Mouse (Mus musculus): ENCODE measurements around the gene Trp63.
"Not testable (repeated sequence)": the region's sequence is repeated elsewhere in the genome, so short reads cannot be mapped to it uniquely, and the experiment has no call there.

Trp63 gene

DNA sequence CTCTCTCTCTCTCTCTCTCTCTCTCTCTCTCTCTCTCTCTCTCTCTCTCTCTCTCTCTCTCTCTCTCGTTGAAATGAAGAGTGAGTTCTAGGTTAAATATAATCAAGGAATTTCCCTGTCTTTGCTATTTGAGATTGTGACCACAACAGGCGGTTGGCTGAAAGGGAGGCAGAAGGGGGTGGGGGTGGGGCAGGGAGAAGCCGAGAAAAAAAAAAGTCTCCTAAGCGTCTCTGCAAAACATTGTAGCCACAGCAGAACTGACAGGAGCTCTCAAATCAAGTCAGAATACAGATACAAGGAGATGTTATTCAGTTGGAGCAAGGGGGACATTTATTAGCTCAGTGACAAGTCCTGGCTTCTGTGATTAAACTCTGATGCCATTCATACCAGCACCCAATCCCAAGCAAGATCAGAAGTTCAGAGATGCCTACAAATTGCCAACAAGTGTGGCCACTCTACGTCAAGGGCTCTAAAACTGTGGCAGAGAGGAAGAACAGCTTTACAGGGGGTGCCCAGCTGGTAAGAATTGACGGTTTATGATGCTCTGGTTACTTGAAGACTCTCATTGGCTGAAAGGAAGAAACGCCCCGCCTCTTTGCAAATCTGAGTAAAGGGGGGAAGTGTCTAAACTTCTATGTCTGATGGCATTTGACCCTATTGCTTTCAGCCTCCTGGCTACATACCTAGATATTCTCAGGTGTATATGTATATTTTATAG, at the start of gene Trp63:
Trp63 (plus strand) TSS at position 233 of the 718 bp plus-strand sequence.
- no peak for DNase-seq

DNA sequence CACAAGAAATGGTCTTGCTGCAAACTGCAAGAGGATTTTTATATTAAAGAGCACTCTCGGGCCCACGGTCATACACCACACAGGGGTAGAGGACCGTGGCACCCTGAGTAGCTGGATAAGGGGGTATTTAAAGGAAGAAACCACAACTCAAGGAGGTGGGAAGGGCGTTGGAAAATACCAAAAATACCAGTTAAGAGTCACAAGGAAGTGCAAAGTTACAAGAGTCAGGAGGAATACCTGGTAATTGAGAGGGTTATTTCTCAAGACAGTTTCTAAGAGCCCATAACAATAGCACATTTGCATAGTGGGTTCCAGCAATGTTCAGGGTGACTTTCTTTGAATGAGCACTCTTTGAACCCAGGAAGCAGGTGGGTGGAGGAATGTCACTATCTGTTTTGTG, 38.8 kb upstream of the Trp63 start:
- not testable (repeated sequence) for DNase-seq

DNA sequence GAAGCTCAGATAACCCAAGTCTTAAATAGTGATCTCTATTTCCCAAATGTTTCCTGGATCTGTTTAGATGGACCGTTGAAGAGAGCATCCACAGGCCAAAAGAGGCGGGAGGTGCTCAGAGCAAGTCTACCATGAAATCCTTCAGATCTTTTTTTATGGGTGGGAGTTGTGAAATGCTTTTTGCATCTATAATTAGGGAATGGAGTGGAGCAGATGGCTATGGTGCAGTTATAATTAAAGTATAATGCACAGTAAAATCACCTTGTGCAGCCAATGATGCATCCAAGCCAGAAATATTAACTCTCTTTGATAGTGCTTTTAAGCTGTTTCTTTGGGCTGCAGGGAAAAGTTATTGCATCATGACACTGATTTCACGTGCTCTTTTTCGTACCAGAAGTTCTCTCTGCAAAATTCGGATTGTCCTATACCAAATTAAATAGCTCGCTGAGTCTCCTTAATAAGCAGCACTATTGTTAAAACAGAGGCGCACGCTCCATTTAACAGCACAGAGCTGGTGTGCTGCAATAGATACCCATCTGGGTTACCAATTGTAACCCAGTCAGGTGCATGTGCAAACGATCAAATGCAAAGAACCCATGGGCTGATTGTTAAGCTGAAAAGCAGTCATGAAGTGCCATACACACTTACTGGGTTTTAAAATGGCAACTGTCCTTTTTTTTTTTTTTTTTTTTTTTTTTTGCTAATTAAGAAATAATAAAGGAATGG, 22.9 kb upstream of the Trp63 start:
- no peak for DNase-seq

DNA sequence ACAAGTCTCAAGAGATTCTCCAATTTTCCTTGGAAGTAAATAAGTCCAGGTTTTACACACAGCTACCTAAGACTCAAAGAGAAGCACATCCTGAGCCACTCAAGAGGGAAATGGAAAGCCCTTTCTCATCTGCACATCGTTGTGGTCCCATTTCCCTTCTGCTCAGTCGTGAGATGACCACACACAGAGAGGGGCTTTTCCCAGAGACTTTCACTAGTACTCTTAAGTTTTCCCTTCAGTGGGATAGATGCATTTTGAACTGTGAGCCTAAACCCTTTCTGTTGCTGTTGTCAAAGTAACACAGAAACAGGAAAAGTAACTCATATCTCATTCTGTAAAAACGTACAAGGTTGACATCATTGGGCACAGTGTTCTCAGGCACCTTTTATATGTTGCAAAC, 20.4 kb upstream of the Trp63 start:
- no peak for DNase-seq

DNA sequence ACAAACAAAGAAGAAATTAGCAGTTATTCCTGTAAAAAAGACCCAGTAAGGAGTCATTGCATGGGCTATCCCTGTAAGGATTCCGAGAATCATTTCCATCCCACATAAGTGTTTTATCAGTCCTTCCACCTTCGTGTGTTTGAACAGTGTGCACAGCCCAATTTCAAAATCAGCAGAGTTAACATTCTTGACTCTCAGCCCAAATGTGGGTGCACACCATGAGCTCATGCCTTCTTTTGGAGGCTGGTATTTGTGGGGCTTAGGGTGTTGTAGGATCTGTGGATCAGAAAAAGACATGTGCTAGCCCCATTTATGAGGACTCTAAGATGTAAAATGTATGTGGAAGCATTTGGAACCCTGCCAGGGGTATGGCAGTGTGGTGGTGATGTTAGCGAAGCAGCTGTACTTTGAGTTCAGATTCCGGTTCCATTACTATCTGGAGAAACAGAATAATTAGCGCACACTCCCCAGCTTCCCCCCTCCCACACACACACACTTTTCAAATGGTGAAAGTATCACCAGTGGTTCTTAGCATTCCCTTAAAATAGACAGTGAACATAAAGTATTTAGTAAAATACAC, 9.6 kb upstream of the Trp63 start:
- DNase-seq = peak; percentile 14

DNA sequence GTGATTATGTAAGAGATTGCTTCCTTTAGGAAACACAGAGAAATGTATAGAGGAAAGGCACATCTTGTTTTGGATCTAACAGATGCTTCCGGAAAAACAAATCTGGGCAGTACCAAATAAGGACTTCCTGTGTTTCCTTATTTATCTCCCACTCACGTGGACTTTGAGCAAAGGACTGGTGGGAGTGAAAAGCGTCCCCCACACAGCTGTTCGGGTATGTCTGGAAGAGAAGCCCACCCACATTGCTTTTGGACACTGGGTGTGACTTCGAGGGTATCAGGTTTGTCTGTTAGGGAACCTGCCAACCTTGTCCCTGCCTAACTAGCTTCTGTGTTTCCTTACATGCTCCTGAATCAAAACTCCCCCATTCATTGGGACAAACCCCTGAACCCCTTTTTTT, 3.2 kb upstream of the Trp63 start:
- DNase-seq = no peak

DNA sequence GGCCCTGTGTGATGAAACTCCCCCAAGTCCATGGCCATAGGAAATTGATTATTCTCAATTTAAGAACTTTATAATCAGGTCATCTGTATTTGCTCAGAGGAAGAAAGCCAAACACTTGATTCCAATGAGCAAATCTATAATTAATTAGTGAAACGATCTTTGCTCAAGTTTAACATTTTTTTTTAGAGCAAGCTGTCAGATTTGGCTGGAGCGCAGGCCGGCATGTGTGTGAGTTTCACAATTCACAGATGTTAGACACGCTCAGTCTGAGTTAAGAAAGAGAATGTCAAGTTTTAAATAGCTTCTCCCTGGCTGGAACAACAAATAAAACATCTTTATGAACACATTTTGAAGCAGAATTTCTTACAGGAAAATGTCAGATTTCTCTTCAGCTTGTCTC, 1.0 kb upstream of the Trp63 start:
- DNase-seq = peak; percentile 14

DNA sequence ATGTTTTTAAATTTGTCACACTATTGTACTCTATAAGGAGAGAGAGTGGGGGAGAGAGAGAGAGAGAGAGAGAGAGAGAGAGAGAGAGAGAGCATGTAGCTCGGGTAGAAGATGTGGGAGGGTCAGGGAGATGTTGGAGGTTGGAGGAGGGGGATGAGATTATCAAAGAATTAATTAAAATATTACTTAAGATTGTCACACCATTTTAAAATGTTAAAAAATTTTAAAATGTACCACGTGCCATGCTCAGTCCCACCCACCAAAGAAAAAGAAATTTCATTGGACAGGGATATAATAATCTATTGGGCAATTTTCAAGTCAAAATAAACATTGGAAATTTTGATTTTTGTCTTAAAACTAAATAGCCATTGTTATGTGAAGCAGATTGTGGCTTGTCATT, 1.0 kb downstream of the Trp63 start:
- DNase-seq = no peak

DNA sequence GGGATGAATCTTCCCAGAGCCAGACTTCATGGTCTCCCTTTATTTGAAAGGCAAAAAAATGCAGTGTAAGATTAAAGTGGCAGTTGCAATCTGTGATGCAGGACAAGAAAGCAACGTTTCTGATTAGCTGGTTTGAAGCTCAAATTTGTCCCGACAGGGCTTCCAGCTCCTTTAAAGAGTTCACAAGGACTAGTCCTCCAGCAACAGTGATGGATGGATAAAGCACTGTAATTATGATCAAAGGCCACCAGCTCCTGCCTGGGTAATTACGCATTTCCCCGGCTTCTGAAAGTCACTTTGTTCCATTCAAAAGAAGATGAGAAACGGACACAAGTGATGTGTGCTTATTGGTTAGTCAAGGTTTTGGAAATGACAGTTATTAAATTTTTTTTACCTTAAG, 7.0 kb downstream of the Trp63 start:
- no peak for DNase-seq

DNA sequence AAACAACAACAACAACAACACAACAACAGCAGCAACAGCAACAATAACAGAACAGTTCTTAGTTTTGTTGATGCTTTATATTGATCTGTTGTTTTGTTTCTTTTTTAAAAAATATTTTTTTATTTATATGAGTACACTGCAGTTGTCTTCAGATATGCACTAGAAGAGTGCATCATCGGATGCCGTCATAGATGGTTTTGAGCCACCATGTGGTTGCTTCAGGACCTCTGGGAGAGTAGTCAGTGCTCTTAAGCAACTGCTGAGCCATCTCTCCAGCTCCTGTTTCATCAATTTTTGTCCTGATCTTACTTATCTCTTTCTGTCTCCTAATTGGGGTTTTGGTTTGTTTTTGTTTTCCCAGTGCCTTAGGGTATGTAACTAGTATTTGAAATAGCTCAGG, 17.7 kb downstream of the Trp63 start:
- DNase-seq = no peak

DNA sequence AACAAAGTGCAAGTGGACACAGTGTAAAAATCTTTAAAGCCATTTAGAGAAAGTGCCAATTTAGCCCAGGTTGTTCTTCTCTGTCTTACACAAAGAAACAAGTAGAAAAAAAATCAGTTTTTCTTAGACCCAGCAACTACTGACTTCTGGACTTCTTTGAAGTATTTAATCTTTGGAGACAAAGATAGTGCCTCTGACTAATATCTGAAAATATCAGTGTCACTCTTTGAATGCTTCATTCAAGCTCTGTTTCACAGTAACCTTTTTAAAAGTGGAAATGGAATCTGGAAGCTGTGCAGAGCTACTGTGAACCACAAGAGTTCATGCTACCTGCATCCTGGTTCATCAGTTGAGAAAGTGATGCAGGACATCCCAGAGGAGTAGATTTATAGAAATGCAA, 22.7 kb downstream of the Trp63 start:
- no peak for DNase-seq

DNA sequence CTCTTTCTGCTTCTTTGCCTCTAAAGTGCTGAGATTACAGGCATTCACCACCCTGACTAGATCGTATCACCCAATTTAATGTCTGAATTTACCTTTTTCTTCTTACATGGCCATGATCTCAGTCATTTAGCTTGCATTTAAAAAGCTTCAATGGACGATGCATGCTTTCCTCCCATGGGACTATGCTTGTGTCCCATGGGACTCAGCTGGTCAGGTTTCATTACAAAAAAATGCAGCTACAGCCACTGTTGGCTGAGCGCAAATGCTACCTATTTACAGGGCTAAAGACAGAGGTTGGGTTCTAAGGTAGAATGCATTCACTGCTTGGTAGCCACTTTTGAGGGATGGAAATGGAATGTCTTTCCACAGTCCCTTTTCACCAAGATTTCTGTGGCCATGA, 32.2 kb downstream of the Trp63 start:
- no peak for DNase-seq

DNA sequence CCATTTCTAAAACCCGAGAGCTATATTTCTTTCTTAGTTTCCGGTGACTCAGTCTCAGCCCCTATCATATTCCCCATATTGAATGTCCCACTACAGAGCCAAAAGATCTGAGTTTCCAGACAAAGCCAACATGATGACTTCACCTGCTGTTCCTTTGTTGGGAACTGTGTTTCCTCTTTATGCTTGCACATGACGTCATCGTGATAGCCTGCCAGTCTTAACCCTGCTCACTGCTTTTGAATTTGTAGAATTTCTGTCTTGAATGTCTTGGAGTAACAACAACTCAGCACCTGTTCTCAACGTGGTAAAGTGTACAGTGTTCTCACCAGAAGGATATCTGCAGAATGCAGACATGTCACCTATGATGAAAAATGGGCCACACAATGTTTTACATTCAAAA, 39.6 kb downstream of the Trp63 start:
- no peak for DNase-seq

DNA sequence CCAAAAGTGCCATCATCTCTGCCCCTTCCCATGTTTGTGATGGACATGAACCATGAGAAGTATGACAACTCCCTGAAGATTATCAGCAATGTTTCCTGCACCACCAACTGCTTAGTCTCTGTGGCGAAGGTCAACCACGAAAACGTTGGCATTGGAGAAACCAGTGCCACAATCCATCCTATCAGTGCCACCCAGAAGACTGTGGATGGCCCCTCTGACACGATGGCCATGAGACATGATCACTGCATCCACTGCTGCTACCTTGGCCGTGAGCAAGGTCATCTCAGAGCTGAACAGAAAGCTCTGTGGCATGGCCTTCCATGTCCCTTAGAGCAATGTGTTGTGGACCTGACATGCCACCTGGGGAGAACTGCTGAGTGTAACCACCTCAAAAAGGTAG, 43.4 kb downstream of the Trp63 start:
- DNase-seq = no peak

DNA sequence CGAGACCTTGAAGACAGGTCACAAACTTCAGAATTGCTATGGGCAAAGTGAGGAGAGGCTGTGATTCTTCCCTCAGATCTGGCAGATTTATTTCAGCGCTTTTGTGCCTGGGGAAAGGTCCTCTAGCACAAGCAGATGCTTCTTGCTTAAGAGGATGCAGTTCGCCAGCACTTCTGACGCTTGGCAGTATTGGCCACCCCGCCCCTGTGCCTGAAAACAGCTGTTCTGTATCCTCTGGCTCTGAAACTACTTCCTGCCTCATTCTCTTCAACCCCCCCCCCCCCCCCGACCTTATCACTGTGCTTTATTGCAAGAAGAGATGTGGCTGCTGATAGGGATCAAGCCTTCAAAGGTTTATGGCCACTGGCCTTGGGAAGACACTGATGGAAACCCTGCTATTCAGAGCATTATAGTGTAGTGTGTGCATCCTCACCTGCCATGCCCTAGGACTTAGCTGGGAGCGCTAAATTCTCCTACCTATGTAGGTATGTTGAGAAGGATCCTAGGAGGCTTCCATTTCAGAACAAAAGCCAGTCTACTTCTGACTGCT, 44.5 kb downstream of the Trp63 start:
- peak; percentile 65 for DNase-seq

DNA sequence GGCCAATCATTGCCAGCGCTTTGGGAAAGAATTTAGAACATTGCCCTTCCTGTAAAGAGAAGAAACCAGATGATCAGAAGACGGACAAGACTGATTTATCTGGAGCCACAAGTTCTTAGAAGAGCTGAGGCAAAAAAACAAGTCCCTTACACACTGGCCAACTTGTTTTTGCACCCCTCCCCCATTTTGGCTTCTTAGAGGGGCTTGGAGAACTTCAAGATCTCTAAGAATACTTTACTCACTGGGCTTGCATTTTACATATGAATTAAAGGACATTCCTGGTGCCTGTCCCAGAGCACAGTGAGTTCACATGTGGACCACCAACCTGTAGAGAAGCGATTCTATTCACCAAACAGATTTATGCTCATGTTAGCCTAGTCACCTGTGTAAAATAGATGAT, 53.3 kb downstream of the Trp63 start:
- DNase-seq = no peak

DNA sequence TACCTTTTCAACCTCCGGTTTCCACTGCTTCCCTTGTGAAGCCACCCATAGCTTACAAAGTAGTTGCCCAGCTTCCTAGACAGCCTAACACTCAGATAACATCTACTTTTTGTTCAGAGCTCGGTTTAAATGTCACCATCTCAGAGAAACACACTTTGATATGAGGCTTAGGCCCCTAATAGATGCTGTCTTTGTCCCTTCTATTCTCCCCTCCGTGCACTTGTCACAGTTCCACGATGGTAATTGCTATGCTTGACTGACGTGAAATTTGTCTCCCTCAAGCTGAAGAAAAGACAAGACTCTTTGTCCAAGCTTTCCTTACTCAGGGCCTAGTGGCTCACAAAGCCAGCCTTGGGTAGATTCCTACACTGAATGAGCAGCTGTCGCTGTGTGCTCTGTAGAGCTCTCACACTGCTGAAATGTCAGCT, 54.1 kb downstream of the Trp63 start:
- DNase-seq = no peak

DNA sequence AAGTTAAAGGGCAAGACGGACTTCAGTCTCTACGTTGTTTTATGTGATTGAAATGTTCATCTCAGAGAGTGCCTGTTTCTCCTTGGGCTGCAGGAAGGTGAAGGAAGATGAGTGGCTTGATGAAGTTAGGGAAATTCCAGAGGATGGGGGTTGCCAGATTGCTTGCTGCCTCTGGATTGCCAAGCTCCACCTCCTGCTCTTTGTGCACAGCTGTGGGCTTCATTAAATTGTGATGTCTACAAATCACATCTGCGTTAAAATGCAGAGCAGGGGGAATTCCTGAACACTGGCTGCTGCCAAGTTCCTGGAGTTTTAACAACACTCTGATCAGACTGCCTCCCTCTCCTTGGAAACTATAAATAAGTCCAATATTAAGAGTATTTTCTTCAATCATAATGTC, 63.2 kb downstream of the Trp63 start:
- peak; percentile 53 for DNase-seq

DNA sequence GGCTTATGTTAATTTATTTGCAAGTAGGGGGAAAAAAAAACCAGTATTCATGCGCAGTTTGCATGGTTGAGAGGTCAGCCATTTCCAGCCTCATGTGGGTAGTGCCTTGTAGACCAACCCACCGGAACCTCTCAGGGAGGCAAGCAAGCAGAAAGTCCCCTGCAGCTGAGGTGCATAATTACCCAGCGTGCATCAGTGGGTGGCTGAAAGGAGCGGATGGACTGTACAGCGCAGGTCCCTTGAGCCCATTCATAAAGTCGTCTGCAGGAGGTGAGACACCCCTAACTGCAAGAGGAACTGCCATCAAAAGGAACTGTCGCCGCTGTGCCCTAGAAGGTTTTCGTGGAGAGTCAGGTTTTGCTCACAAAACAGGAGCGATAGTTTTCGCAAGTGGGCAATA, 68.3 kb downstream of the Trp63 start:
- DNase-seq = no peak

DNA sequence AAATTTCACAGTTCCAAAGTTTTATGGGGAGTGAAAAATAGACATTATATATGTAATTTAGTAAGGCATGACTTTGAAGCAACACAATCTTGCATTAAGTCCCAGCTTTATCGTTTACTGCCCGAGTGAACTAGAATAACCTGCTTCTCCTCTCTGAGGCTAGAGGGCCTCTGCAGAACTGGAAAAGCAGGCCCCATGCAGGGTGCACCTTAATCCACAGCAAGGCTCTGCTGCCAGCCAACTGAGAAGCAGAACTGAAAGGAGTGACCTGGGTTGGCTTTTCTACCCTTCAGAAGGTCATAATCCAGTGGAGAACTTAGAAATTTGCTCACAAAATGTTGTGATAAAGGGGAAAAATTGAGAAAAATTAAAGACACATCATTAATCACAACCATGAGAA, 74.5 kb downstream of the Trp63 start:
- no peak for DNase-seq

DNA sequence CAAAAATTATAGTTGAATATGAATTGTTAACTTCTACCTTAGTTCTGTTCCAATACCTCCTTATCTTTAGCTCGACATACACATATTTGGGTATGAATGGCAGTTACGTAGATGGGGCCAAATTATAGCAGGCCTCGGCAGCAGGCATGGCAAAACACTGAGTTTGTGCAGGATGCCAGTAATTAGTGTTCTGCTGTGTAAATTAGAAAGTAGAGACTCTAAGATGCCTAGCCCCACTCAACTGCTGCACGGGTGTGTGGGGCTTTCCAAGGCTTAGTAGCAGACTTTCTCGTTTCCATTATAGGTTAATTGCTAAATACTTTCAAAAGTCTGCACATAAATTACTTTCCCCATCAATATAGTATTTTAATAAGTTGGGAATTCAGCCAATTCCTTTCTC, 82.0 kb downstream of the Trp63 start:
- no peak for DNase-seq

DNA sequence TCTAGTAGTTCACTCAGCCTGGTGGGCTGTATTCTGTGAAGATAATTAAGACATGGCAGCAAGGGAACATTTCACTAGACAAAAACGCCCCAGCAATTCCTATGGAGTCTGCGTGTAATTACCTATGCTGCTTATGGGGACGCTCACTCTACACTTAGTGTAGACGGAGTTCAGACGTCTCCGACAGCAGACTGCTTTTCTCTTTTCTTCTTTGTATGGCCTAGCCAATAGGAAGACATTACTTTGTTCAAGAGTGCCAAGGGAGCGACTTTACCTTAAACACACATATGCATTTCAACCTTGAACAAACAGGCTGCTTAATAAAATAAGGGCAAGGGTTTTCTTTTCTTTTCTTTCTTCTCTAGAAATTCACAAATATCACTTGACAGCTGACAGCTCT, 91.0 kb downstream of the Trp63 start:
- no peak for DNase-seq

DNA sequence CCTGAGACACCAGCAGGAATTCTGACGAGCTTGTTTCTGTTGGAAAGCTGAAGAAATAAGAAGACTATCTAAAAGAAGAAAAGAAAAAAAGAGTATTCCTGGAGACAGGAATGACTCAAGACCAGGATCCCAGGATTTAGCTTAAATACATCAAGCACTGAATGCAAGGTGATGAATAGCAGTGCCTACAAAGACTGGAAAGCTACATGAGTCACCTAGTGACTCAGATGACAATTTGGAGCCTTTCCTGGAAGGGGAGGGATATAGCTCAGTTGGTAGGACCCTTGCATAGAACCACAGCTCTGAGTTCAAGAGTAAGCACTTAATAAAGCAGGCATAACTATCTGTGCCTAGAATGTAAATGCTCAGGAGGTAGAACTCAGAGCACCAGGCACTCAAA, 93.9 kb downstream of the Trp63 start:
- DNase-seq = no peak

DNA sequence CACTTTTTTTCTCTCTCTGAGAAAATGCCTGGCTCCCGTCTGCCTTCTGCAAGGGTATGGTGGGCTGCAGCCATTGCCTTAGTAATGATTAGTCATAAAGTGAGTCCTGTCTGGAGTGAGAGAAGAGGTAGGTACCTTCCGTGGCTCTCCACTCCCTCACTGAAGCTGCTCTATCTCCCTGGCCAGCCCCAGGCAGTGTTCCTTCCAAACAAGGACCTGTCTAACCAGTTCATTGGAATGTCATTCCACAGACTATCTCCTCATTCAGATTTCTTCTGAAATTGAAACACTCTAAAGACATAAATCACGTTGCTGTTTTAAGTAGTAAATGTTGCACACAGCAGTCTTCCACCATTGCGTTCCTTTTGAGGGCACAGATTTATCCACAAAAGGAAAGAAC, 96.4 kb downstream of the Trp63 start:
- no peak for DNase-seq

Measured in lung, postnatal 10 days (tissue).